Mouse (Mus musculus) hindbrain, embryonic 11.5 days (tissue): ENCODE data around the gene Eef2k. TPM values are rescaled to one million over a fixed set of nuclear protein-coding genes. Genes with fewer than 3 reads are reported as not detected.
A peak's percentile ranks its signal among the peaks of the same experiment; 100 is the strongest.

Experiments used
- ATAC-seq: fragments of 200-750 bp; cut with Nextera tagmentation; 2 replicates; pipeline ENCODE4 v1.8.0; 2017; ENCODE audit warnings: mild to moderate bottlenecking, moderate TSS enrichment, moderate library complexity; ENCODE audit not compliant: low FRiP score
- DNase-seq: peaks from one replicate; pipeline ENCODE4 v3.0.0-alpha.2; 2015; ENCODE audit warnings: low spot score
- H3K27ac ChIP-seq: fragments of 300-500 bp; sonication (generic); 2 replicates; pipeline ENCODE4 v1.5.1; 2014; ENCODE audit warnings: mild to moderate bottlenecking, low read depth, low read length
- H3K27me3 ChIP-seq: fragments of 300-500 bp; sonication (generic); 2 replicates; pipeline ENCODE4 v1.6.1; 2014; ENCODE audit warnings: mild to moderate bottlenecking, low read length, moderate library complexity, mixed read lengths; ENCODE audit not compliant: control insufficient read depth, insufficient read depth
- H3K36me3 ChIP-seq: fragments of 300-500 bp; sonication (generic); 2 replicates; pipeline ENCODE4 v1.6.1; 2014; ENCODE audit warnings: mild to moderate bottlenecking, low read length, moderate library complexity, mixed read lengths; ENCODE audit not compliant: control insufficient read depth, insufficient read depth
- H3K4me1 ChIP-seq: fragments of 300-500 bp; sonication (generic); replicated peaks from 2 replicates; pipeline ENCODE4 v1.6.1; 2014; ENCODE audit warnings: low read length, mixed read lengths; ENCODE audit not compliant: control insufficient read depth, insufficient read depth
- H3K4me2 ChIP-seq: fragments of 300-500 bp; sonication (generic); replicated peaks from 2 replicates; pipeline ENCODE4 v1.6.1; 2014; ENCODE audit warnings: mild to moderate bottlenecking, low read depth, low read length
- H3K4me3 ChIP-seq: fragments of 300-500 bp; sonication (generic); 2 replicates; pipeline ENCODE4 v1.5.1; 2014; ENCODE audit warnings: low read depth, low read length
- H3K9ac ChIP-seq: fragments of 300-500 bp; sonication (generic); 2 replicates; pipeline ENCODE4 v1.6.1; 2014; ENCODE audit warnings: low read depth, low read length
- H3K9me3 ChIP-seq: fragments of 300-500 bp; sonication (generic); 2 replicates; pipeline ENCODE4 v1.6.1; 2016; ENCODE audit warnings: low read length; ENCODE audit not compliant: control insufficient read depth
- WGBS: fragments of 180-500 bp; shearing (Covaris S2); extraction: QIAGEN DNeasy Blood & Tissue Kit; methylation state at CpG from one replicate; pipeline ENCODE4 v1.1.7; 2014; 5-methylcytosine and 5-hydroxymethylcytosine counted together
- polyA plus RNA-seq: library from polyadenylated mRNA; unstranded; fragments of >200 nt; fragmentation: Nextera tagmentation; extraction: Ambion mirVana; gene quantifications from 2 replicates; pipeline ENCODE4 v1.2.1, GENCODE M21; 2014

The Eef2k gene
- polyA plus RNA-seq, 1 experiment from 2014 or later = 8.5 TPM

- 9% methylated on average over 10 of the region's 10 CpGs for WGBS
- H3K36me3 ChIP-seq = no peaks in the 10 kb centered on the region
- H3K27ac ChIP-seq = peak overlapping the region; percentile 82; the same call in 1 of the 2 replicates
- peak overlapping the region; percentile 97 for H3K4me3 ChIP-seq
- no peaks in the 10 kb centered on the region for H3K9me3 ChIP-seq
- ATAC-seq = peak; percentile 72
- no peaks in the 10 kb centered on the region for H3K27me3 ChIP-seq
- peak overlapping the region; percentile 90; the same call in 1 of the 2 replicates for H3K9ac ChIP-seq
- peak overlapping the region; percentile 60 for H3K4me2 ChIP-seq
- DNase-seq = peak; percentile 78
- no peaks in the 10 kb centered on the region for H3K4me1 ChIP-seq
Observed at GRCm38 (mm10) chr7:120918526-120918962, 75.9 kb downstream of the Eef2k start.

- WGBS = 93% methylated on average over 7 of the region's 7 CpGs
- DNase-seq (no peak), ATAC-seq (no peak)
- Histone ChIP-seq H3K36me3 (peaks cover 14% of the 10 kb centered on the region; the same call in 1 of the 2 replicates), H3K9me3 (no peaks in the 10 kb centered on the region), H3K27ac (no peak overlapping the region), H3K4me1 (no peaks in the 10 kb centered on the region), H3K4me3 (no peak overlapping the region), H3K4me2 (no peak overlapping the region), H3K27me3 (no peaks in the 10 kb centered on the region), H3K9ac (no peak overlapping the region)
Observed at GRCm38 (mm10) chr7:120933110-120933509, 90.5 kb downstream of the Eef2k start.

GRCm38 (mm10) chr7:120933680-120934195 is 91.1 kb downstream of the Eef2k start:
- H3K9ac ChIP-seq = no peak overlapping the region
- H3K36me3 ChIP-seq = peaks cover 12% of the 10 kb centered on the region; the same call in 1 of the 2 replicates
- 88% methylated on average over 5 of the region's 5 CpGs for WGBS
- H3K27me3 ChIP-seq = no peaks in the 10 kb centered on the region
- ATAC-seq (no peak), DNase-seq (no peak)
- H3K4me1 ChIP-seq = no peaks in the 10 kb centered on the region
- H3K27ac ChIP-seq = no peak overlapping the region
- H3K4me3 ChIP-seq = no peak overlapping the region
- no peak overlapping the region for H3K4me2 ChIP-seq
- H3K9me3 ChIP-seq = no peaks in the 10 kb centered on the region

GRCm38 (mm10) chr7:120934716-120935115 is 92.1 kb downstream of the Eef2k start:
- no peak for ATAC-seq
- WGBS = 53% methylated on average over 5 of the region's 5 CpGs

DNA sequence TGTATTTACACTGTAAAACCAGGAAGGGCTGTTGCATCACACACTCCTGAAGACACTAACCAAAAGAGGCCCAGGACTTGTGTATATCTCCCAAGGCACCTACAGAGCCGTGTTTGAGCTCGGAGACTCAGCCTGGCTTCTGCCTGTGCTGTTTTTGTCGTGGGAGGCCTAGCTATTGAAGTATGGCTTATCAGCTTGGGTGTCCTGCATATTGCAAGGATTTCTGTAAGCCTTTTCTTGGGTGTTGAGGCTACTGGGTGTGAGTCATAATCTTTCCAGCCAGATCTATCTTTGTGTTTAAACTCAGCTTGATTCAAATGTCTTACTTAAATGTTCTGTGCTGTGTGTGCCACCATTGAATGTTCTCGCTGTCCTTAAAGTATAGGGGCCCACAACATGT is 93.9 kb downstream of the Eef2k start:
- 0 out of 2 replicates have a peak, but pooled peaks cover 11% of the 10 kb centered on the region for H3K36me3 ChIP-seq
- no peak for ATAC-seq

More at GRCm38 (mm10) chr7:120934716-120935115, 92.1 kb downstream of the Eef2k start:
- H3K9ac ChIP-seq = no peak overlapping the region
- H3K36me3 ChIP-seq = 0 out of 2 replicates have a peak, but pooled peaks cover 11% of the 10 kb centered on the region
- no peak overlapping the region for H3K27ac ChIP-seq
- H3K4me2 ChIP-seq = no peak overlapping the region
- no peaks in the 10 kb centered on the region for H3K4me1 ChIP-seq
- peak; percentile 77 for DNase-seq
- H3K4me3 ChIP-seq = no peak overlapping the region
- H3K9me3 ChIP-seq = no peaks in the 10 kb centered on the region
- no peaks in the 10 kb centered on the region for H3K27me3 ChIP-seq

DNA sequence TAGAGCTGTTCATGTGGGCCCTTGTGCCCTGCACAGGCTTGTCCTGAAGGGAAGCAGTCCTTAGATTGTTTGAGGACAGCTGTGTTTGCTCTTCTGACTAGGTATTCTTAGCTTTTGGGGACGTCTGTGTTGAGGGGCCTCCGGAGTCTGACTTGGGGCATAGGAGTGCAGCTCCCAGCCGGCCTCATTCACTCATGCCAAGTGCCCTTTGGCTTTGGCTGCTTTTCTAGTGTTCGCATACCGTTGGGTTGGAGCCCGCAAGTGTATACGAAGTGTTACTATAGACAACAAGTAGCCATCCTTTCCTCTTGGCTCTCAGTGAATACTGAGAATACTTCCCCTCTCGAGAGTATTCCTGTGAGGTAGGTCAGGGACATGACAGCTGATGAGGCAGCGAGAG is 95.6 kb downstream of the Eef2k start:
- Histone ChIP-seq H3K9ac (no peak overlapping the region), H3K4me2 (no peak overlapping the region), H3K4me3 (no peak overlapping the region), H3K4me1 (no peaks in the 10 kb centered on the region), H3K27me3 (no peaks in the 10 kb centered on the region), H3K36me3 (0 out of 2 replicates have a peak, but pooled peaks cover 8% of the 10 kb centered on the region), H3K9me3 (no peaks in the 10 kb centered on the region), H3K27ac (no peak overlapping the region)
- ATAC-seq (no peak), DNase-seq (no peak)
- 88% methylated on average over 9 of the region's 9 CpGs for WGBS

More for the DNA sequence above, 93.9 kb downstream of the Eef2k start:
- Histone ChIP-seq H3K4me2 (no peak overlapping the region), H3K9ac (no peak overlapping the region), H3K4me1 (no peaks in the 10 kb centered on the region), H3K9me3 (no peaks in the 10 kb centered on the region), H3K27me3 (no peaks in the 10 kb centered on the region), H3K27ac (no peak overlapping the region), H3K4me3 (no peak overlapping the region)
- 92% methylated on average over 4 of the region's 4 CpGs for WGBS
- DNase-seq = no peak

DNA sequence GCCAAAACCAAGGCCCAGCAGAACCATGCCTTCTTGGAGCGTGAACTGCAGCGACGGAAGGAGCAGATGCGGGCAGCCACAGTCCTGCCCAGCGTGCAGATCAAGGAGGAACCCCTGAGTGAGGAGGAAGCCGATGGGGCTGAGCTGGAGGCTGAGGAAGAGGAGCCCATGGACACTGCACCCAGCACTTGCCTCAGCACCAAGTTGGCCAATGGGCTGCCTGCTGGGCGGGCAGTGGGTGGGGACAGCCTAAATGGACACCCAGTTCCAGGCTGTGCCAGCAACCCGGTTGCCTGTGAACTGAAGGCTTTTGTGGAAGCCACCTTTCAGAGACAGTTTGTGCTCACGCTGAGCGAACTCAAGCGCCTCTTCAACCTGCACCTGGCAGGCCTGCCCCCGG is 97.7 kb downstream of the Eef2k start:
- no peaks in the 10 kb centered on the region for H3K9me3 ChIP-seq
- H3K27me3 ChIP-seq = no peaks in the 10 kb centered on the region
- 0 out of 2 replicates have a peak, but pooled peaks cover 4% of the 10 kb centered on the region for H3K36me3 ChIP-seq
- DNase-seq (no peak), ATAC-seq (no peak)
- WGBS = 92% methylated on average over 12 of the region's 12 CpGs
- no peak overlapping the region for H3K4me2 ChIP-seq
- H3K4me1 ChIP-seq = no peaks in the 10 kb centered on the region
- no peak overlapping the region for H3K9ac ChIP-seq
- H3K4me3 ChIP-seq = no peak overlapping the region
- H3K27ac ChIP-seq = no peak overlapping the region

GRCm38 (mm10) chr7:120941214-120941613 is 98.6 kb downstream of the Eef2k start:
- Histone ChIP-seq H3K27ac (no peak overlapping the region), H3K36me3 (0 out of 2 replicates have a peak, but pooled peaks cover 4% of the 10 kb centered on the region), H3K9me3 (no peaks in the 10 kb centered on the region), H3K27me3 (no peaks in the 10 kb centered on the region), H3K4me2 (no peak overlapping the region), H3K9ac (no peak overlapping the region), H3K4me1 (no peaks in the 10 kb centered on the region), H3K4me3 (no peak overlapping the region)
- 94% methylated on average over 6 of the region's 6 CpGs for WGBS
- ATAC-seq = no peak
- no peak for DNase-seq

GRCm38 (mm10) chr7:120942506-120942905 is 99.9 kb downstream of the Eef2k start:
- Histone ChIP-seq H3K9ac (no peak overlapping the region), H3K36me3 (0 out of 2 replicates have a peak, but pooled peaks cover 4% of the 10 kb centered on the region), H3K4me2 (no peak overlapping the region), H3K27me3 (no peaks in the 10 kb centered on the region), H3K9me3 (no peaks in the 10 kb centered on the region), H3K4me1 (no peaks in the 10 kb centered on the region), H3K27ac (no peak overlapping the region), H3K4me3 (no peak overlapping the region)
- DNase-seq (no peak), ATAC-seq (no peak)
- 91% methylated on average over 1 of the region's 1 CpGs for WGBS
